Mouse (Mus musculus) brown adipose tissue, adult 24 weeks (tissue): Measurements from ENCODE around the gene Vps33b. TPM values are rescaled to one million over a fixed set of nuclear protein-coding genes. Genes with fewer than 3 reads are reported as not detected.

ENCODE experiments used
- H3K27ac ChIP-seq: fragments of 200-500 bp; replicated peaks from 2 replicates; pipeline ENCODE4 v1.5.1; 2012; ENCODE audit warnings: low read depth, mild to moderate bottlenecking, low read length
- H3K4me1 ChIP-seq: fragments of 200-500 bp; 2 replicates; pipeline ENCODE4 v1.6.1; 2012; ENCODE audit warnings: low read length, mixed read lengths; ENCODE audit not compliant: control insufficient read depth, insufficient read depth, insufficient read length
- H3K4me3 ChIP-seq: fragments of 200-500 bp; 2 replicates; pipeline ENCODE4 v1.5.1; 2012; ENCODE audit warnings: low read depth, mild to moderate bottlenecking, low read length, moderate library complexity; ENCODE audit not compliant: insufficient read depth
- polyA plus RNA-seq: library from polyadenylated mRNA; stranded (reverse); fragments of >200 nt; gene quantifications from 2 replicates; pipeline ENCODE4 v1.2.4, GENCODE M21; 2012; ENCODE audit not compliant: missing spikeins, insufficient read depth, insufficient read length

Gene Vps33b
- 4.1 and 6.4 TPM in 2 replicates for polyA plus RNA-seq

DNA sequence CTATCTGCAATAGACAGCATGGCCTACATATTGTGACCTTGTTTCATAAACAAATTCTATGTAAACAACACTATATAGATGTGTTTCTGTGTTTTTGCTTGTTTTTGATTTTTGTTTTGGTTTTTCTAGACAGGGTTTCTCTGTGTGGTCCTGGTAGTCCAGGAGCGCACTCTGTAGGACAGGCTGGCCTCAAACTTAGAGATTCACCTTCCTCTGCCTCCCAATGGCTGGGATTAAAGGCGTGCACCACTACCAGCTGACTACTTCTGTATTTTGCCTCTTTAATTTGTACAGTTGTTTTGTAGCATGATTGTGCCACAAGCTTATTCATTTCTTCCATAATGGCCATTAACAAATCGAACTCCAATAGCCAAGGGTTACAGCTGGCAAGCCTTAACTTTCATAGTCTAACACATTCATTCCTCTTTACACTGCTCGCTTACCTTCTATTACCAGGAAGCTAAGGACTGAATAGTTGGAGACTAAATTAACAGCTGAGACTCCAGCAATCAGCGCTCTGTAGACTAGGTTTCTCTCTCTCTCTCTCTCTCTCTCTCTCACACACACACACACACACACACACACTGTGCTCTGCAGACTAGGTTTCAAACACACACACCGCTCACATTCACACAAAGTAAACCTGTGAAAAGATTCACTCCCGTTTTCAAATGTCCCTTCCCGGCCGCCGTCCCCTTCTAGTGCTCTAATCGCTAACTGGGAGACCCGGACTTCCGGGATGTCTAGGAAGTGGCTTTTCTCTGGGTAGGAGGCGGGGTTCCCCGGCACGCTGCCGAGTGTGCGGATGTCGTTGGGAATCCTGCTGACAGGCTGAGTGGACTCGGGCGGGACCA, at the start of gene Vps33b:
TSS of gene Vps33b (plus strand) at position 753 of the 854 bp plus-strand sequence.
- H3K4me1 ChIP-seq: peaks cover 8% of the 10 kb centered on the region; the same call in 1 of the 2 replicates
- H3K27ac ChIP-seq: peak within 1 kb of the TSS; percentile 88
- peak within 1 kb of the TSS; percentile 89 for H3K4me3 ChIP-seq

DNA sequence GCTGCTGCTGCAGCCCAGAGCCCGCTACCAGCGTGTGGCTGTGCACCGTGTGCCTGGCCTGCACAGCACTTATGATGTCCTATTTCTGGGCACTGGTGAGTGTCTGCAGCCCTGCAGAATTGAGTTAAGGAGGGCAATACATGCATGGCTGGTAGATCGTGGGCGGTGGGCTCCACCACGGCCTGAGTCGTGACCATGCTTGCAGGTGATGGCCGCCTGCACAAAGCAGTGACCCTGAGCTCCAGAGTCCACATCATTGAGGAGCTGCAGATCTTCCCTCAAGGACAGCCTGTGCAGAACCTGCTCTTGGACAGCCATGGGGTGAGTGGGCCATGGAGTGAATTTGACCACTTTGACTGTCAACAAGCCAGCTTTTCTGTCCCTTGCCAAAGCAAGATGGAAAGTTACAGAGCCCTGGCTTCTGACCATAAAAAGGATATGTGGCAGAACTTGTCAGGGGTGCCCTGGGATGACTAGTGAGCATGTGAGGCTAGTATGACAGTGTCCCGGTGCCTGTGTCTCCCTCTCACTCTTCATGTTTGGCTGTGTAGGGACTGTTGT, 49.1 kb upstream of the Vps33b start:
- H3K4me1 ChIP-seq: no peaks in the 10 kb centered on the region; the same call in 1 of the 2 replicates
- H3K27ac ChIP-seq: no peak overlapping the region
- H3K4me3 ChIP-seq: no peak overlapping the region

DNA sequence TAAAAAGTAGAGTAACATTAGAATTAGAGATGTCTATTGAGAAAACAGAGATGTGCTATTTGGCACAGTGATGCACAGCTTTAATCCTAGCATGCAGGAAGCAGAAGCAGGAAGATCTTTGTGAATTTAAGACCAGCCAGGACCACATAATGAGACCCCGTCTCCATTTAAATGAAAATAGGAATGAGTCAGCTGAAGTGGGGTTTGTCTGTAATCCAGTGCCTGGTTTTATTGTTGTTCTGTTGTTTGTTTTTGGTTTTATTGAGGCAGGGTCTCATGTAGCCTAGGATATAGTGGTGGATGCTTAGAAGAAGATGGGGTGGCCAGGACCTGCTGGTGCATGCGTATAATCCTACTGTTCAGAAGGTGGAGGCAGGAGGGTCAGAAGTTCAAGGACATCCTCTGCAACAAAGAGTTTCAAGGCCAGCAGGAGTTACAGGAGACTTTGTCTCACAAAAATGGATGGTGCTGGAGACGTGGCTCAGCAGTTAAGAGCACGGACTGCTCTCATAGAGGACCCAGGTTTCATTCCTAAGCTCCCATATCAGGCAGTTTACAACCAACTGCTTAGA, 48.2 kb upstream of the Vps33b start:
- Histone ChIP-seq H3K27ac (no peak overlapping the region), H3K4me1 (no peaks in the 10 kb centered on the region; the same call in 1 of the 2 replicates), H3K4me3 (no peak overlapping the region)

DNA sequence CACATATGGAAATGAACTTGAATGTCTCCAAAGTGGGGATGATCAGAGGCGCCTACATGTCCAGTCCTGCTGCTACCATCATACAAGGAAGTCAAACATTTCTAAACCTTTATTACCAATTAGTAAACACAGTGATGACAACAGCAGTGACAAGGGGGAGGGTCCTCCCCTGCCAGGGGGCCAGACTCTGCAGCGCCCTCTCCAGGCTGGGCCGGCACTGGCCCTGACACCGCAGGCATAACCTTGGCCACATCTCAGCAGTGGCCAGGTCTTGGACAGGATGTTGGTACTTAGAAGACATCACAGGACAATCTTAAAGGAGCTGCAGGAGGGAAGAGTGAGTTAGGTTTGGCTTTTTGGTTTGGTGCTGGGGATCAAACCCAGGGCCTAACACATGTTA, 42.4 kb upstream of the Vps33b start:
- Histone ChIP-seq H3K4me3 (no peak overlapping the region), H3K27ac (no peak overlapping the region), H3K4me1 (no peaks in the 10 kb centered on the region)

DNA sequence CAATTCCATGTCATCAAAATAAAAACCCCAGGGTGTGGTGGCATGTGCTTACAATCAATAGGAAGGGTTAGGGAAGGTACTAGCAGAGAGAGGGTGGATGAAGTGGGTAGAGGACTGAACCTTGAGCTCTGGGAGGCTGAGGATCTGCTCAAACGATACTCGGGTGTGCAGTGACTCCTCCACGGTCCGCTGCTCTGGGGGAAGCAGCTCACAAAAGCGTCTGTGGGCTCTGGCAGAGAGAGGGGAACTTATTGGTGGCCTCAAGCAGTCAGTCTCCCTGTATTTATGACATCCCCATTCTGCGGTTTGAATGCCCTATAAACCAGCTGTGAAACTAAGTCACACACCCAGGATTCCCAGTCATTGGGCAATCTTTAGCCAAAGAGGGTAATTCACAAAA, 39.3 kb upstream of the Vps33b start:
- Histone ChIP-seq H3K4me3 (no peak overlapping the region), H3K4me1 (0 out of 2 replicates have a peak, but pooled peaks cover 2% of the 10 kb centered on the region), H3K27ac (no peak overlapping the region)

DNA sequence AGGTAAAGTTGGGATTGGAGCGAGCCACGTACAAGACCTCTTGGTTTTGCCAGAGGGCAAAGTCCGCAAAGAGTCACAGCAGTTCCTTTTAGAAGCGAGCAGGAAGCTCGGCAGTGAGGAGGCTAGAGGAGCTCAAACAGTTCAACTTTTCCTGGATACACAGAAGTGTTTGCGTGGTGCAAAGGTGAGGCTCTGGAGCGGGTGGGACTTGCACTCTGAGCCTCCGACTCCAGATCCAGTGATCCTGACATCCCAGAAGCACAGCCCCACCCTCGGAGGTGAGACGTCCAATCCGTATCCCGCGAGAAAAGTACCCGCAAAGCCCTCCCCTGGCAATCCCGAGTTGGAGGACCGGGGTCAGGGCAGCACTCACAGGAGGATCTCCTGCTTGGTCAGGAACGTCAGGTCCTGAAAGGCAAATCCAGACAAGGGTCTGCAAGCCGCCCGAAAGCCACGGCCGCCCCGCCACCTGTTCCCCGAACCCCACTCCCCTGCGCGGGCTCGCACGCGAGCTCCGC, 37.4 kb upstream of the Vps33b start:
- Histone ChIP-seq H3K27ac (peak overlapping the region; percentile 22; the same call in 1 of the 2 replicates), H3K4me3 (peak overlapping the region; percentile 77), H3K4me1 (0 out of 2 replicates have a peak, but pooled peaks cover 2% of the 10 kb centered on the region)

DNA sequence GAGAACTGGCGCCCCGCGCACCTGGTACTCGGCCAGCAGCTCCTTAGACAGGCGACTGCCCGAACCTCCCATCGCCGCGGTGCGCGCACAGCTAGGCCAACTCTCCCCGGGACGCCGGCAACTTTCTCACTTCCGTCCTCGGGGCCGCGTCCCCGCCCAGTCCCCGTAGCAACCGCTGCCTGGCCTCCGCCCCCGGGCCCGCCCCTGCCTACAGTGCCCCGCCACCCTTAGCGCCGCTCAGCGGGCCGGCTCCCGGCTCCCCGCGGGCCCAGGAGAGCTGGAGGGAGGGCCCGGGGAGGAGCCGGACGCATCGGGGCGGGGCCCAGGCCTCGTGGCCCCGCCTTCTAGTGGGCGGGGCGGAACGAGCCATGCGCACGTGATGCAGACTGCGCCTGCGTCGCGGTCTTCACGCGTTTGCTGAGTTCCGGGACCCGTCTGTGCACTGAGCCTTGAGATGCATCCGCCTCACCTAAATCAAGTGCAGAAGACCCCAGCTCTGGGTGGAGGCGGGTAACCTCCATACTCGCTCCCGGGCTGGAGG, 36.9 kb upstream of the Vps33b start, which contains the start of the genes Cib1 and Gdpgp1:
TSS of gene Cib1 (minus strand) at position 325 of the 541 bp plus-strand sequence.
TSS of gene Gdpgp1 (plus strand) at position 377 of the 541 bp plus-strand sequence.
- H3K4me1 ChIP-seq: 0 out of 2 replicates have a peak, but pooled peaks cover 2% of the 10 kb centered on the region
- peak within 1 kb of the TSS; percentile 81 for H3K4me3 ChIP-seq
- peak within 1 kb of the TSS; percentile 22; the same call in 1 of the 2 replicates for H3K27ac ChIP-seq

DNA sequence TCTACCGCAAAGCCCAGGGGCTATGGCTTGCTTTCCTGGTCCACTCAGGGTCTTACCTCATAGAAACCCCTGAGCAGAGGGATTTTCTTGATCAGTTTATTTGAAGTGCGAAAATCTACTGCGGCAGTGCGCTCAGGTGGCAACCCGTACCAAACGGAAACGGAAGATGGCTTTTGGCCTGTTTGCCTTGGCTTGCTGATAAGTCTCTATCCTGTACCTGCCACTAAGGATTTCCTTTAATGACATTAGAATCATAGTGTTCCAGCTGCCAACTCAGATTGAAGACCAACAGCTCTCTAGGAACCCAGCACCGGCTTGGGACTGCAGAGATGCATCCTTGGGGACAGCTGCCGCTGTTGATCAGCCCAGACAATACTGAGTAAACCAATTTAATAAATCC, 35.6 kb upstream of the Vps33b start:
- Histone ChIP-seq H3K27ac (no peak overlapping the region), H3K4me3 (no peak overlapping the region), H3K4me1 (0 out of 2 replicates have a peak, but pooled peaks cover 2% of the 10 kb centered on the region)

DNA sequence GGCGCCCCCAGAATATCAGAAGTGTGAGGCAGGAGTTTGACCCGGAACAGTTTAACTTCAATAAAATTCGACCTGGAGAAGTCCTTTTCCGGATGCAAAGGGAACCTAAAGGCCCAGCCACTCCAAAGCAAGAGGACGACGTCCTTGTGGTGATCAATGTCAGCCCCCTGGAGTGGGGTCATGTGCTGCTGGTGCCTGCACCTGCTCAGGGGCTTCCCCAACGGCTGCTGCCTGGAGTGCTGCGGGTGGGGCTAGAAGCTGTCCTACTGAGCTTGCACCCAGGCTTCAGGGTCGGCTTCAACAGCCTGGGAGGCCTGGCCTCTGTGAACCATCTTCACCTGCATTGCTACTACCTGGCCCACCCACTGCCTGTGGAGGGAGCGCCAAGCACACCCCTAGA, 30.9 kb upstream of the Vps33b start:
- H3K4me3 ChIP-seq: no peak overlapping the region
- 0 out of 2 replicates have a peak, but pooled peaks cover 2% of the 10 kb centered on the region for H3K4me1 ChIP-seq
- no peak overlapping the region for H3K27ac ChIP-seq

DNA sequence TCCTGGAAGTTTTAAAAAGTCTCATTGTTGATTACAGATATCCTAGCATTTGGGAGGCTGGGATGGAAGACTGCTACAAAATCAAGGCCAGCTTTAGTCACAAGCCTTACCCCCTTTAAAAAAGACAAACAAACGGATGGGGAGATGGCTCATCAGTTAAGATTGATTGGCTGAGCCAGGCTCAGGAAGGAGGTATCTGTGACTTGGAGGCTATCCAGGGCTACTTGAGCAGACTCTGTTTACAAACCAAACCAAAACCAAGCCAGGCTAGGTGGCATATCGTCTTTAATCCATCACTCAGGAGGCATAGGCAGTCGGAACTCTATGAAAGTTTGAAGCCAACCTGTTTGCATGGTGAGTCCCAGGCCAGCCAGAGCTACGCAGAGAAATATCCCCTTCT, 27.8 kb upstream of the Vps33b start:
- H3K27ac ChIP-seq: no peak overlapping the region
- H3K4me1 ChIP-seq: no peaks in the 10 kb centered on the region
- H3K4me3 ChIP-seq: no peak overlapping the region

DNA sequence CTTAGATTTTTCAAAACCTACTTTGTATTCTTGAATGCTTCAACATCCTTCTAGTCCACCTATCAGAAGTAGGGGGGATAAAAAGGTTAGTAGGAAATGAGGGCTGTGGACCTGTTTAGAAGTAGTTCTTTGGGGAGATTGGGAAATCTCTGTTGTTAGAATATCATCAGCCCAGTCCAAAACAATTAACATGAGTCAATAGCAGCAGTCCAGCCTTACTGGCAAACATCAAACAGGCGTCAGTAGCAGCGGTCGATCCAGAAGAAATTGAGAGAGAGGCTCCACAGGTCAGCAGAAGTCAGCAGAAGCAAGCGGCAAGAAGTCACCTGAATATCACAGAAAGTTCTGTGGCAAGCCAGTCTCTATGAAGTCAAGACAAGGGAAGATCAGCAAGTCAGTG, 24.6 kb upstream of the Vps33b start:
- H3K4me3 ChIP-seq: no peak overlapping the region
- H3K4me1 ChIP-seq: no peaks in the 10 kb centered on the region
- H3K27ac ChIP-seq: no peak overlapping the region

DNA sequence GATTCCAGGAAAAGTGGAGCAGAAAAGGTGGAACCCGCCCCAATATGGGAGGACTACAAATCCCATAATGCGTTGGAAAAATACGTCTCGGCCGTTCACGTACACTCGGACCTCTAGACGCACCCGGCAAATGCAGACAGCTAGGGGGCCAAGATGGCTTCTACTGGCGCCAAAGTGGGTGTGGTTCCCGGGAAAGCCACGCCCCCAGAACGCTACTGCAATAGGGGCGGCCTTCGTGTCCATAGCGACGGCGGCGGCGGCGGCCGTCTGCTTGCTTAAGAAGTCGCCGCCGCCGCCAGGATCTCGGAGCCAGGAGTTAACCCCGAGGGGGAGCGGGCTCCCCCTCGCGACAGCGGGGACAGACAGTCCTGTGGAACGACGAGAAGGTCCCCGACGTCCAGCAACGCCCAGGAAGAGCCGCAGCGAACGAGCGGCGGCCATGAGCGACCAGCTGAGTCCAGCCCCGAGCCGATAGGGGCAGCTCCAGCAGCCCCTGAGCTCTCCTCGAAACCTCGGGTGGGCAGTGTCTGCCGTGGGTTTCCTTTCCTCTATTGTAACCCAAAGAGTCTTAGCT, 23.2 kb upstream of the Vps33b start, which contains the start of gene Ttll13:
TSS of gene Ttll13 (plus strand) at position 229 of the 574 bp plus-strand sequence.
- no peaks in the 10 kb centered on the region for H3K4me1 ChIP-seq
- peak within 1 kb of the TSS; percentile 59 for H3K27ac ChIP-seq
- H3K4me3 ChIP-seq: peak within 1 kb of the TSS; percentile 73

DNA sequence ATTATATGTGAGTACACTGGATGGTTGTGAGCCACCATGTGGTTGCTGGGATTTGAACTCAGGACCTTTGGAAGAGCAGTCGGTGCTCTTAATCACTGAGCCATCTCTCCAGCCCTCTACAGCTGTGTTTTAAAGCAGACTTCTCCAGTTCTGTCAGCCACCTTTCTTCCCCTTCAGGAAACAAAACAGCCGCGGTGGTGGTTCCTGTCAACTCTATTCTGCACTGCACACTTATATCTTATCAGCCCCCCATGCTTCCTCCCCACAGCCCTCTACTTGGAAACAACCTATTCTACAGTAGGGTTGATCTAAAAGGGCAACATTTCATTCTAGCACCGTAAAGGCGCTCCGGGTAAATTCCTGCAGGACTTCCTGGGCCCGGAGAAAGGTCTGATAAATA, 22.6 kb upstream of the Vps33b start:
- Histone ChIP-seq H3K27ac (no peak overlapping the region), H3K4me1 (no peaks in the 10 kb centered on the region), H3K4me3 (peak overlapping the region; percentile 8; the same call in 1 of the 2 replicates)

DNA sequence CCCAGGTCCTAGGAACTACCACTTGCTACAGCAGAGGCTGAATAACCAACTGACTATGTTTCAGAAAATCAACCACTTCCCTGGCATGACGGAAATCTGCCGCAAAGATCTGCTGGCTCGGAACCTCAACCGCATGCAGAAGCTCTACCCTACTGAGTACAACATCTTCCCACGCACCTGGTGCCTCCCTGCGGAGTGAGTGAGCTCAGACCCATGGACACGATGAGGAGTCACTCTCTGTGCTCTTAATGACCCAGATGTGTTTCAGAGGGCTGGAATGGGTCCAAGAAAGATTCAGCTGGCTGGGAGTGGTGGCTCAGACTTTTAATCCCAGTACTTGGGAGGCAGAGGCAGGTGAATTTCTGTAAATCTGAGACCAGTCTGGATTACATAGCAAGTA, 17.0 kb upstream of the Vps33b start:
- Histone ChIP-seq H3K4me1 (no peaks in the 10 kb centered on the region), H3K4me3 (no peak overlapping the region)

More for the DNA sequence above, 17.0 kb upstream of the Vps33b start:
- no peak overlapping the region for H3K27ac ChIP-seq
